Mouse (Mus musculus) c-Kit-negative CD71-positive TER-119-positive erythroid progenitor cells, embryonic 14.5 days (primary cell): Measurements from ENCODE around the gene Cntnap1.
"Not testable (repeated sequence)": the region's sequence is repeated elsewhere in the genome, so short reads cannot be mapped to it uniquely, and the experiment has no call there.

Source experiments
- DNase-seq: peaks from one replicate; pipeline ENCODE4 v3.0.0-alpha.2; 2013; ENCODE audit warnings: low read depth, low spot score

The Cntnap1 gene

DNA sequence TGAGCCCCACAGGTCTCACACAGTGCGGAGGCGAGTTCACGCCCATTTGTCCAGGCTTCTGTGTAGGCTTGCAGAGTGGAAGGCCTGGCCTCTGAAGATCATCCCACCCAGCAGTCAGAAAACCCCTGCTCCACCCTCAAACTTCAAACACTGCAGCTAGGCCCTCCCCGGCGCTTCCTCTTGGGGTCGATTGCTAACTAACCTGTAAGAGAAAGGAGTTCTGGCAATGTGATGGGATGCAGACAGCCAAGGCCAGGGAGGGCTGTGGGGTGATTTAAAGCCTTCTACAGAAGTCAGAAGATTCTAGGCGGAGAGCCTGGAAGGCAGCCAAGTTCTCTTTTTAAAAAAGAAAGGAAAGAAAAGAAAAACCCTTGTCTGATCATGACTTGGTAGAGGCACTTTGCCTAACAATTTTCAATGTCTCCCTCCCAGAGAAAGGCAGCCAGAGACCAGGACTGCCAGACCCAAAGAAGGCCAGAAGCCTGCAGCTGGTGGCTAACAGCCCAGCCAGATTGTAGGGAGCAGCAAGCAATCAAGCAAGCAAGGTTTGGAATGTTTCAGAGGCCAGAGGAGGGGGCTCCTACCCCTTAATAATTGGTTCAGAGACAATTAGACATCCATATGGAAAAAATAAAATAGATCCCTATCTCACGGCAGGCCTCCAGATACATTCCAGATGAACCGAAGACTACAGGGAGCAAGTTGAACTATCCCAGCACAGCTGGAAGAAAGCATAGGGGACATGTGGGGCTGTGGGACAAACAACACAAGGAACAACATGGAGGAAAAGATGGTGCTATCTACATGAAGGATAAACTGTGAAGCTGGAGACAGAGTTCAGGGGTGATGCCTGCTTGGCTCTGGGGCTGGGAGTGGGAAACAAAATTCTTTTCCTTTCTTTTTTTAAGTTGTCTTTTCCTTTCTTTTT, 20.9 kb upstream of the Cntnap1 start:
- DNase-seq, result no peak

DNA sequence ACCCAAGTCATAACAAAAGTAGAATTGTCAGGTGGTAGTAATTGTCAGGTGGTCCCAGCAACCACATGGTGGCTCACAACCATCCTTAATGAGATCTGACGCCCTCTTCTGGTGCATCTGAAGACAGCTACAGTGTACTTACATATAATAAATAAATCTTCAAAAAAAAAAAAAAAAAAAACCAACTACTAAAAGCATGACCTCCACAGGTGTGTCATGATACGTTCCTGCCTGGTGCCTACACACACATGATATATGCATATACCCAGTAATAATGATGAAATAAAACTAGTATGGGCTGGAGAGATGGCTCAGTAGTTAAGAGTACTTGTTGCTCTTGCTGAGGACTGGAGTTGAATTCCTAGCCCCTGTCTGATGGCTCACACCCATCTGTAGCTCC, 19.3 kb upstream of the Cntnap1 start:
- DNase-seq, result no peak

DNA sequence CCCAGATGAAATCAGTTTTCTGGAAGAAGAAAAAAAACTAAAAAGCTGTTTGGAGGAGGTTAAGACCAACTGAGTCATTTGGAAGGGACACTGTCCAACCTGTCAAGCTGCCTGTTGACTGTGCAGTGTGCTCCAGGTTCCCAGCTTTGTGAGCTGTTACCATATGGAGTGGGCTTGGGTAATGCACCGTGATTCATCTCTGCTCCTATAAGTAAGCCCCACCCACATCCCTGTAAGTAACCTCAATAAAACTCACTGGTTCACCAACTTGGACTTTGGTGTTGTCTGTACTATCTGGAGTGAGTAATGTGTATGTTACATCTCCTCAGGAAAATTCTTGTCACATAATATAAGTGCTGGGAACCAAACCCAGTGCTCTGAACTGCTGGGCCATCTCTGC, 17.5 kb upstream of the Cntnap1 start:
- no peak for DNase-seq

DNA sequence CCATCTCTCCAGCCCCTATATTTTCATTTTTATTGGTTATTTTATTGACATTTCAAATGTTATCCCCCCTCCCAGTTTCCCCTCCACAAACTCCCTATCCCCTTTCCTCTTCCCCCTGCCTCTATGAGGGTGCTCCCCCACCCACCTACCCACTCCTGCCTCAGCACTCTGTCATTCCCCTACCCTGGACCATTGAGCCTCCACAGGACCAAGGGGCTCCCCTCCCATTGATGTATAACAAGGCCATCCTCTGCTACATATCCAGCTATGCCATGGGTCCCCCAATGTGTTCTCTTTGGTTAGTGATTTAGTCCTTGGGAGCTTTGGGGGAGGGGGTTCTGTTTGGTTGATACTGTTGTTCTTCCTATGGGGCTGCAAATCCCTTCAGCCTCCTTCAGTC, 15.7 kb upstream of the Cntnap1 start:
- no peak for DNase-seq

DNA sequence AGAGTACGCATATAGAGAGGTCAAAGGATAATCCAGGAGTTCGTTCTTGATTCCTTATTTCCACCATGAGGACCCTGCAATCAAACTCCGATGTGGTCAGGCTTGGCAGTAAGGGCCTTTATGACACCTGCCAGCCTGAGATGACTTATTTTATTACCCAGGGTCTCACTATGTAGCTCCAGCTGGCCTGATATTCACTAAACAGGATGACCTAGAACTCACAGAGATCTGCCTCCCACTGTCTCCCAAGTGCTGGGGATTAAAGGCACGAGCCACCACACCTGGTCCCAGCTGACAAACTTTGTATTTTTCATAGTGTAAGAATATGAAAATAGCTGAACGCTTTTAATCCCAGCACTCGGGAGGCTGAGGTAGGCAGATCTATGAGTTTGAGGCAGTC, 15.2 kb upstream of the Cntnap1 start:
- DNase-seq, result no peak

DNA sequence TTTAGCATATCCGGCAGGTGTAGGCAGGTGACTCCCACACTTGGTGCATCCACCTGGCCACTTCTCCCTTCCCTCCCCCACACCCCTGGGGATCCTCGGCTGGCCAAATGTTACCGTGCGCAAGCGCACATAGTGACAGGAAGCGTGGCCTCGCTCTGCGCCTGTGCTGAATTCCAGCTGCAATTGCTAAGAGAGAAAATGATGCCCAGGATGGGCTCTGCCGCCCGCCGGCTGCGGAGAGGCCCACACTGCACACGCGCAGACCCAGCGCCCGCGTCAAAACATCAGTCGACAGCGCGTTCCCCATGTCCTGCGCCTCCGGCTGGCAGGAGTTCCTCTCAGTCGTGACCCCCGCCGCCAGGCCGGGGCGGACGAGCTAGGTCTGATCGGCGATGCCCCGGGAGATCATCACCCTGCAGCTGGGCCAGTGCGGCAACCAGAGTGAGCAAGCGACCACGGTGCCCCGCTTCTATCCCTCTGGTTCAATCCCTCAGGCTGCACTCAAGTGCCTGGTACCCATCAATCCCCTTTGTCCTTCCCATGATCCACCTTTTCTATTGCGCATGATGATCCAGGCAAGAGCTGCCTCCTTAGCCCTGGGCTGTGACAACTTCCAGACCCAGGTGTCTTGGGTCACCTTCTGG, 14.5 kb upstream of the Cntnap1 start, which contains the start of gene Tubg2:
Tubg2 (plus strand) TSS at position 180 of the 644 bp plus-strand sequence.
- DNase-seq, result no peak

DNA sequence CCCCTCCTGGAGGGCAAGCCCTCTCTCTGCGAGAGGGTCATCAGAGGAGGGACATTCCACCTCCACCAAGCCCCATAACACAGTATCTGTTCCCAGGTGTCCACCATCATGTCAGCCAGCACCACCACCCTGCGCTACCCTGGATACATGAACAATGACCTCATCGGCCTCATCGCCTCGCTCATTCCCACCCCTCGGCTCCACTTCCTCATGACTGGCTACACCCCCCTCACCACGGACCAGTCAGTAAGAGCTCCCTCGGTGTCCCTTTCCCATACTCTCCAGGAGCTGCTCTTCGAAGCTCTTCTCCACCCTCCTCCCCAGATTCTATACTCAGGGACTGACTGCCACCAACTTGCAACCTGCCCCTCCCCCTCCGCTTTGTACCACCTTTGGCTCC, 10.2 kb upstream of the Cntnap1 start:
- not testable (repeated sequence) for DNase-seq

DNA sequence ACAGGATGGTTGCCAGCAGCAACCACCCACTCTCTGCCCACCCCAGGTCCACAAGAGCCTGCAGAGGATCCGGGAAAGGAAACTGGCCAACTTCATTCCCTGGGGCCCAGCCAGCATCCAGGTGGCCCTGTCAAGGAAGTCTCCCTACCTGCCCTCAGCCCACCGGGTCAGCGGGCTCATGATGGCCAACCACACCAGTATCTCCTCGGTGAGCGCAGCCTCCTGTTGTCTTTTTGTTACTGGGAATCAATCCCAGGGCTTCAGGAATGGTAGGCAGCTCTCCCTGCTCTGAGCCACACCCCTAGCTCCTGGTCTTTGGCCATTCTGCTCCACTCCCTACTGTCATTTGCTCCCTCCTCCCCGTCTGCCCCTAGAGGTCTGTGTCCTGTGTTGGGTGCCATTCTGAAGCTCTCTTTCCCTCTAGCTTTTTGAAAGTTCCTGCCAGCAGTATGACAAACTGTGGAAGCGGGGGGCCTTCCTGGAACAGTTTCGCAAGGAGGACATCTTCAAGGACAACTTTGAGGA, 9.3 kb upstream of the Cntnap1 start:
- not testable (repeated sequence) for DNase-seq

DNA sequence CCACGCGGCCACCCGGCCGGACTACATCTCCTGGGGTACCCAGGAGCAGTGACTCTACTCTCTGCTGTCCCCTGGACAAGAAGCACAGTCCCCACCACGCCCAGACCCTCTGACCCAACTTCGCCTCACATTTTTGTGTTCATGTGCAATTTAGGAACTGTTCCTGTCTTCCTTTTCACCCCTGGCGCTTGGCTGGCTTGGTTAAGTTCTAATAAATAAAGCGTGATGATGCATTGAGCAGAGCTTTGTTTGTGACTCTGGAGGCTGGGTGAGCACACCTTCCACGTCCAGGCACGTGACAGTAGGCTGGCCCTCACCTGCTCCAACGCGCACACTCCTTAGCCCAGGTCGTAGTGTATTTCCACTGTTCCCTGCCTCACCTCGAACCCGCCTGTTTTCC, 8.8 kb upstream of the Cntnap1 start:
- DNase-seq, result no peak

DNA sequence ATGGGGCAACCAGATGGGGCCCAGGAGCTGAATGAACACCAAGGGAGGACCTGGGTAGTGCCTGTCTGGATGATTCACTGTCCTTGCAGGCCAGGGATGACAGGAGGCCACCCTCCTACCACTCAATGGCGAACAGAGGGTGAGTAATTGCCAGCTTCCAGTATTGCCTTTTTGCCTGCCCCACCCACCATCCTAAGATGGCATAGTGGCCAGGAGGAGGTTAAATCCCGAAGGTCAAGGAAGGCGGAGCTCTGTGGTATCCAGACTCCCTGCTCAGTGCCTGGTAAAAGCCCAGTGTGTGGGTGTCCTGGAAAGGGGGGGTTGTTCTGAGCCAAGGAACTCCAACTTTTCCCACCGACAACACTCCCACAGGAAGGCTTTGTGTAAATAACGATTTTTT, 8.0 kb upstream of the Cntnap1 start:
- no peak for DNase-seq

DNA sequence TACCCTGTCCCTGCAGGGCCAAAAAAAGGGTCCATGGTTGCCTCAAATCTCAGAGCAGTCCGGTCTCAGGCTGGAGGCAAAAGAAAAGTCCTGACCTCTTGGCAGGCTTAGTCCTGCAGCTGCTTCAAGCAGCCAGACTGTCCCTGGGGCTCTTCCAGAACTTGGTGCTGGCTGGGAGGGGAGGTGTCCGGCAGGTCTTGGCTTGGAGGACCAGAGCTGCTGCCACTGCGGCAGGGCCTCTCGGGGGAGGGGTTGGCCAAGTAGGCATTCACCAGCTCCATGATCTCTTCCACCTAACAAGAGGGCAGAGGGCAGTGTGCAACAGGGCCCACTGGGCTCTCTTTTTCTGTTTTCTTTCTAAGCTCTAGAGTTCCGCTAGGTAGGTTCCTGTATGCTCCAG, 7.6 kb upstream of the Cntnap1 start:
- DNase-seq, result no peak

DNA sequence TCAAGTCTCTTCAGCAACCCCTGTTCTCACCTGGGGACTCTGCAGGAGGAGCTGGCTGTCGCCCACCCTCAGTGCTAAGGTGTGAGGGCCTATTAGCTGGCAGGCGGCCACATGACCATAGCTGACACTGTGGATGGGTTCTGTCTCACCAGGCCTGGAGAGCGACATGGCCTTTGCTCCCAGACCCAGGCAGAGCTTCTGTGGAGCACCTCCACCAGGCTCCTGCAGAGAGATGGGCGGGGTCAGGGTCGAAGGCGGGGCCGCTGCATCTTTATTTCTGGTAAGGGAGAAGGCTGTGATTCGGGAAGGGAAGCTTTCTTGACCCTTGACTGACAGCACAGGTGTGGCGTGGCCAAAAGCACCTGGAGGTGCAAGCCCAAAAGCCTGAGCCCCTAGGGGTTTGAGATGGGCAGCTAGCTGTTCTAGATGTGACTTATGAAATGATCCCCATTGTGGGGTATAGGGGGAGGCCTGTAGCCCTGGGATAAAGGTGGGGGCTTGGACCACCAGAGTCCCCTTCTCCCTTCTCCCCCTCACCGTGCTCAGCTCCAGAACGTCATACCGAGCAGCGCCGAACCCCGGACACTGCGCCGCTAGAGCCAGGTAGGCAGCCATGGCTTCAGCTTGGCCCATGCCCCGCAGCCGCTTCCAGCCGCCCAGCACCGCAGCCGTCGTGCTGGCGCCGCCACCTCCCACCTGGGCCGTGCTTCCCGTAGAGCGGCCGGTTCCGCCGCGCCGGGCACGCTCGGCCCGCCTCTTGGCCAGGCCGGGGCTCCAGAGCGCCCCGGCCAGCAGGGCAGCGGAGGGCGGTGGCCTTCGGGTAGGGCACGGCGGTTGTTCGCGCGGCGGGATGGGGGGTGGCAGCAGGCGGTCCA, 6.6 kb upstream of the Cntnap1 start:
- no peak for DNase-seq

DNA sequence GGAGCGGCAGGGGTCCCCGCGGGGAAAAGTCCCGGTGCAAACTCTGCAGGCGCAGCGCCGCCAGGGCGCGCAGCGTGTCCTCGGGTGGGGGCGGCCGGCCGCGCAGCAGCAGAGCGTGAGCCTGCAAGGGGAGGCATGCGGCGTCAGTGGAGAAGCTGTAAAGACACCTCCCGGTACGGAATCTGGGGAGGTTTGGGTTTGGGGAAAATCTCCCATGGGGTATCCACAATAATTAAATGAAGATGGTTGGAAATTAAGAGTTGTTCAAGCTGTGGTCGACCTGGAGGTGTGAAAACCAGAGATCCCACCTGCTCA, 6.0 kb upstream of the Cntnap1 start:
- no peak for DNase-seq

DNA sequence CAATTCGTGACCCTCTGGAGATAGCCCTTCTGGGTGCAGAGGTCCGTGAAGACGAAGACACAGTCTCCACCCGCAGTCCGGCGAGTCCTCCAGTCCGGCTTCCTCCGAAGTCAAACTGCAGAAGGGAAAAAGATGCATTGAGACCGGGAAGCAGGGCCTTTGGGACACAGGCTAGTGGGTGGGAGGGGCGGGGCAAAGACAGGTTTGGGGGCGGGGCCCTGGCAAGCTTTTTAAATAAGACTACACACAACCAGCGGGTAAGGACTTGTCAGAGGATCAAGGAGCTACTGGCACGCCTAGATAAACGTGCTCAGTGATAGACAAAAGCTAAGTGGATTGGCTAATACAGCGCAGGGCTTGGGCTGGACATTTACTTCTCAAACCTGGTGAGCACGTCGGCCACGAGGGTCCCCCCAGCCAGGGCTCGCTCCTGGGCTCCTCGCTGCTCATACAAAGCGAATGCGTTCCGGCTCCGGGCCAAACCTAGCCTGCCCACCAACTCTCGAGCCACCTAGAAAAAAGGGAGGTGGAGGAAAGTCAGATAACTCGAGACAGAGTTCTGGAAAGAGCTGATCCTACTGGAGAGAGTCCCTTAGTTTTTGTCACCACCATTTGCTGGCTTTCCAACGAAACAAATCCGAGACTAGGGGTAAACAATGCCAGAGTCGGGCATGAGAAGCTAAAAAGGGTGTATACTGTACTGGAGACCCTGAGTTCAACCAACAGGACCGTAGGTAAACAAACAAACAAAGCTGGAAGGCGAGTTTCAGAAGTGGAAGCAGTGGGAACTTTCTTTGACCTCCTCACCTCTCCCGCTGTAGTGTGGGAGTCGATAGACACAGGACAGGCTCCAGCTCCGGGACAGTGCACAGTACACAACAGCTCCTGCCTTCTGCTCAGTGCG, 5.4 kb upstream of the Cntnap1 start:
- DNase-seq, result no peak

DNA sequence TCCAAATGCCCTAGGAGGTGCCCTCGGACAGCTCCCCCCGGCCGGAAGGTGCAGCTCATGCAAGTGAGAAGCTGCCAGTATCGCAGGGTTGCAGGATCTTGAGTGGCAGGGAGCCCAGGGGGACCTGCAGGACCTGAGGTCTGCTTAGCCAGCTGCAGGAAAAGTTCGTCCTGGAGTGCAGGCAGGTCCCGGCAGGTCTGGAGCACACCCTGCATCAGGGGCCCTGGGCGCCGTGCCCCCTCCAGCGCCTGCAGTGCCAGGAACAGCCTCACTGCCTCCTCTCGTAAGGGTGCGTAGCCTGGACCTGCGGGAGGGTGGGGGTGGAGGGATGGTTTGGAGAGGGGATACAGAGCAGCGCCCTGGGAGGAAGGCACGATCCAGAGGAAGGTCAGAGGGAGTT, 4.0 kb upstream of the Cntnap1 start:
- DNase-seq, result no peak

DNA sequence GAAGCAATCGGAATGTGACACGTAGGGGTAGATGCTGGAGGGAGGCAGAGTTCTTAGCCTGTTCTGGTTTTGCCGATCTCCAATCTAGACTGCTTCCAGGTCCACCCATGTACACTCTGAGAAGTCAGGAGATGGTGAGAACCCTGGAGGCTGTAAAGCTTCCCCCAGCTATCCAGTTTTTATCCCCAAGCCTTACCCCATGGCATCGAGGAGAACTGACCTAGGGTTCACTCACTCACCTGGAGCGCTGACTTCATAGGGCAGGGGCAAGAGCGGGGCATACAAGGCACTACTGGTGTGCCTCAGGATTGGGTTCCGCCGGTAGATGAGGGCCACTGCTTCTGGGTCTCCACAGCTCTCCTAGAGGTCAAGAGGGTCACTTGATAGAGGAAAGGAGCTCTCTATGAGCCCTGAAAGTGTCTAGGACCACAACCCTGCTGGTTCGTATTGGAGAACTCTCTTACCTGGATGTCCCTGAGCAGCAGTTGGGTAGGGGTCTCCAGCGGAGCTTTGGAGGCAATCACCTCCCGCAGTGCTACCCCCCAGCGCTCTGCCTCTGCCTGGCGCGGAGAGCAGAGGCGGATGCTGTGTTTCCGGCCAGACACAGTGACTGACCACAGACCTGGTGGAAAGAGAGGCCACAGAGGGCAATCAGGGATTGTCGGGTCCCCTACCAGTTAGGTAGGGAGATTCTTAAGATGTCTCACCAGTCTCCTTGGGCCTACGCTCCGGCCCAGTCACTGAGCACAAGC, 2.9 kb upstream of the Cntnap1 start:
- DNase-seq, result no peak

DNA sequence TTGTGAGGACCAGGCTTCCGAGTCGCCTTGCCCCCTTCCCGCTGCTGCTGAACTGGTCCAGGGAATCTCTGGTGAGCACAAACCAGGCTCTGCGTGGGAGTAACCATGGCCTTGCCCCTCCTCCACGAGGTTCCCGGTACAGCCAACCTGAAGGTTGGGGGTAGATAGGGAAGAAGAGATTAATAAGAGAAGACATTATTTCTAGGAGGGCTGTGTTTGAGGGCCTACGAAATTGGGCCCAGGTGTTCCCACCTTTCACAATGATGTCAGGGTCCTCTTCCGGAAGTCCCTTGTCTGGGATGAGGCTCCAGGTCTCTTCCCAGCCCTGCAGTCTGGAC, 2.4 kb upstream of the Cntnap1 start:
- no peak for DNase-seq

DNA sequence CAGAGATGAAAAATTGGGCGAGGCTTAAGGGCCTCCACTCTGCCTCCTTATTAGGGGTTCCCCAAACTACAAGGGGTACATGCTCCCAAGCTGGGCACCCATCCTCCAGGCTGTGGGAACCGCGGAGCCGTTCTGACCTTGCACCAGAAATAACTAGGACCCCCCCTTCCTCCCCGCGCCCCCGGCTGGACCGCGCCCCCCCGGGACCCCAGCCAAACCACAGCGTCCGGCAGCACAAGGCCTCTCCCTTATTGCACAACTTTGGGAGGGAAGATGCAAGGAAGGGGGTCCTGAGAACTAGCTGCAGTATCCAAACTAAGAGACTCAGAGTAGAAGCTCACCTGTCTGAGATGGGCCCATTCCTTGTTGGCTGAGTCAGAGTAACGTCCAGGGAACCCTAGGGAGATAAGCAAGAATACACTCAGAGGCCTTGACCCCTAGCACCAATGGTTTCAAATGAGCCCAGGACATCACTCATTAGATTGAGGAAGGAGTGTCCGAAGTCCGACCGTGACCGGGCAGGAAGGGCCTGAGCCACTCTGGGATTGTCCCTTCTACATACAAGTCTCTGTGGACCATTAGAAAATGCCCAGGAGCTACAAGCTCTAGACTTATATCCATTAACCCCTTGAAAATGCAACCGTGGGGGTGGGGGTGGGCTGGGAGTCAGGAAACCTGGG, 1.9 kb upstream of the Cntnap1 start:
- DNase-seq, result no peak

DNA sequence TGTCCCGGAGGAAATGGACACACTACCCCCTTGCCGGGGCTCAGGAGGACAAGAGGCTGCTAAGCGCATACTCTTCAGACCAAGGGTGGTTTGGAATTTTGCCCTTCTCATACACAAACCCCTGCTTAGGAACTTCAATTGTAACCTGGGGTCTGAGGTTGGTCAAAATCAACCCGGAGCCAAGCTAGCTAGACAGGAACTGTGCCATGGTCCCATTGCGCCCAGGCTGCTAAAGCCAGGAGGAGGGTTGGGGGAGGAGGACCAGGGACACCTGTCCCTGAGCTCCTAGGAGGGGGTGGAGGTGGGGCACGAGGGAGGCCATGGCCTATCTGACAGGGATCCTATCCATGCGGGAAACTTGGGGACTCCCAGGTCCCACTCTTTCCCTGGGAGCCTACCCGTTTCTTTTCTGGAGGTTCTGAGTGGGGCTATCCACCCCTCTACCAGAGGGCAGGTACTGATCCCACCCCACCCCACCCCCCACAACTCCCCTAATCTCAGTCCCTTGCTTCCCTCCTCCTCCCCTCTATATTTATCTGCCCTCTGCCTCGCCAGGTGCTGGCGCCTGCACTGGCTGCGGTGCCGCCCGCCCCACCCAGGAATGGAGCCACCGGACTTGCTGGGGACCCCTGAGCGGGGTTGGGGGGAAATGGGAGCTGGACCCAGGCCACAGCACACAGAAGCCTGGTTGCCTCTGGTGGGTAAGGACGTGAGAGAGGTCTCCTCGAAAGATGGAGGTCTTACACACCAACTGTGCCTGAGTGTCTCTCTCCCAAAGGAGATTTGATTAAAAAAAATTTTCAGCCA, 819 bp upstream of the Cntnap1 start:
- DNase-seq, result no peak
